Mouse (Mus musculus) embryonic fibroblast, embryonic 13.5 days (primary cell): ENCODE measurements at regions not wholly inside any gene's neighbourhood (a gene's known extent, or its start where the extent isn't known, plus 50 kb on each side); places are given as distances from the start of the nearest gene placed in this dataset.

ENCODE experiments used
- CTCF ChIP-seq: IDR thresholded peaks from 2 replicates; pipeline ENCODE4 v1.5.1; 2011; ENCODE audit warnings: mild to moderate bottlenecking, control low read depth, low read length, moderate library complexity, borderline replicate concordance; ENCODE audit not compliant: insufficient read depth
- POLR2A ChIP-seq: IDR thresholded peaks from 2 replicates; pipeline ENCODE4 v1.6.1; 2011; ENCODE audit warnings: low read depth, mild to moderate bottlenecking, control low read depth, low read length, moderate library complexity

- TF ChIP-seq CTCF = no peak
- TF ChIP-seq POLR2A = no peak
Observed at GRCm38 (mm10) chr14:58937331-58937730, 205.4 kb downstream of the 1700129C05Rik start.
